Mouse (Mus musculus) skeletal muscle tissue, postnatal 0 days (tissue): ENCODE results near the gene Bud31. TPM values are rescaled to one million over a fixed set of nuclear protein-coding genes. Genes with fewer than 3 reads are reported as not detected.

Experiments
- polyA plus RNA-seq: library from polyadenylated mRNA; unstranded; fragments of >200 nt; fragmentation: Nextera tagmentation; extraction: Ambion mirVana; gene quantifications from 2 replicates; pipeline ENCODE4 v1.2.1, GENCODE M21; 2015

Bud31 gene
- polyA plus RNA-seq: 102 and 124 TPM in 2 replicates

GRCm38 (mm10) chr5:145139571-145140519 lies at the start of gene Bud31, which contains the start of gene Pdap1:
Gene Bud31 (plus strand): TSS chr5:145140362.
Gene Pdap1 (minus strand): TSS chr5:145140238.

GRCm38 (mm10) chr5:145114071-145114605 lies 26.0 kb upstream of the Bud31 start, which contains the start of gene Arpc1b:
Gene Arpc1b (plus strand): TSS chr5:145114215.

GRCm38 (mm10) chr5:145166536-145167305 lies 26.6 kb downstream of the Bud31 start, which contains the start of the genes Ptcd1 and Cpsf4:
Gene Ptcd1 (minus strand): TSS chr5:145167108.
Gene Cpsf4 (plus strand): TSS chr5:145167213.

GRCm38 (mm10) chr5:145191962-145192361 lies 51.8 kb downstream of the Bud31 start, which contains the start of gene Atp5j2:
Gene Atp5j2 (minus strand): TSS chr5:145192062.

Other genes with a start within 250 kb of the Bud31 start
- 6.9 and 7.4 TPM in 2 replicates for gene Smurf1, start 174.5 kb upstream of the Bud31 start, polyA plus RNA-seq
- gene Gm4871, start 107.6 kb upstream of the Bud31 start, polyA plus RNA-seq: not detected in 2 replicates
- gene 1700018F24Rik, start 97.4 kb upstream of the Bud31 start, polyA plus RNA-seq: not detected in 2 replicates
- gene Arpc1a, start 56.5 kb upstream of the Bud31 start, polyA plus RNA-seq: 64.8 and 78.1 TPM in 2 replicates
- gene Kpna7, start 56.3 kb upstream of the Bud31 start, polyA plus RNA-seq: not detected in 2 replicates
- gene Arpc1b, start 26.1 kb upstream of the Bud31 start, polyA plus RNA-seq: 178 and 280 TPM in 2 replicates
- 51.6 and 70.3 TPM in 2 replicates for gene Pdap1, start 124 bp upstream of the Bud31 start, polyA plus RNA-seq
- 10.5 and 10.8 TPM in 2 replicates for gene Ptcd1, start 26.7 kb downstream of the Bud31 start, polyA plus RNA-seq
- 15.7 and 18.7 TPM in 2 replicates for gene Cpsf4, start 26.9 kb downstream of the Bud31 start, polyA plus RNA-seq
- gene Atp5j2, start 51.7 kb downstream of the Bud31 start, polyA plus RNA-seq: 894 and 985 TPM in 2 replicates
- 7.4 and 7.9 TPM in 2 replicates for gene Zkscan14, start 61.5 kb downstream of the Bud31 start, polyA plus RNA-seq
- gene Zkscan5, start 64.2 kb downstream of the Bud31 start, polyA plus RNA-seq: 7.2 and 7.7 TPM in 2 replicates
- gene Zfp655, start 91.4 kb downstream of the Bud31 start, polyA plus RNA-seq: 29.5 and 34.5 TPM in 2 replicates
- gene Zscan25, start 140.1 kb downstream of the Bud31 start, polyA plus RNA-seq: 0.33 and 0.44 TPM in 2 replicates
- not detected in 2 replicates for gene Cyp3a57, start 204.9 kb downstream of the Bud31 start, polyA plus RNA-seq